Mouse (Mus musculus) thymus, adult 2 months (tissue): Measurements from ENCODE around the gene St3gal4. TPM values are rescaled to one million over a fixed set of nuclear protein-coding genes. Genes with fewer than 3 reads are reported as not detected.

Experiments used
- DNase-seq: peaks from one replicate; pipeline ENCODE4 v3.0.0; 2021
- H3K27ac ChIP-seq: fragments of 200-500 bp; 2 replicates; pipeline ENCODE4 v1.5.1; 2012; ENCODE audit warnings: low read length, control low read depth; ENCODE audit not compliant: control insufficient read depth, insufficient read depth
- H3K27me3 ChIP-seq: fragments of 200-500 bp; 2 replicates; pipeline ENCODE4 v1.6.1; 2012; ENCODE audit warnings: mild to moderate bottlenecking, low read length, moderate library complexity, mixed read lengths; ENCODE audit not compliant: control insufficient read depth, insufficient read depth
- H3K36me3 ChIP-seq: fragments of 200-500 bp; 2 replicates; pipeline ENCODE4 v1.6.1; 2012; ENCODE audit warnings: mild to moderate bottlenecking, low read length, moderate library complexity; ENCODE audit not compliant: control insufficient read depth, insufficient read depth
- H3K4me1 ChIP-seq: fragments of 200-500 bp; replicated peaks from 2 replicates; pipeline ENCODE4 v1.6.1; 2012; ENCODE audit warnings: low read length; ENCODE audit not compliant: control insufficient read depth, insufficient read depth
- H3K4me3 ChIP-seq: fragments of 200-500 bp; 2 replicates; pipeline ENCODE4 v1.5.1; 2012; ENCODE audit warnings: mild to moderate bottlenecking, low read length, control low read depth, moderate library complexity; ENCODE audit not compliant: control insufficient read depth, insufficient read depth
- CTCF ChIP-seq: fragments of 200-500 bp; IDR thresholded peaks from 2 replicates; pipeline ENCODE4 v1.5.1; 2012; ENCODE audit warnings: mild to moderate bottlenecking, control low read depth, low read length, moderate library complexity, borderline replicate concordance; ENCODE audit not compliant: control insufficient read depth, poor library complexity, insufficient read depth; ENCODE audit errors: extremely low read depth
- POLR2A ChIP-seq: fragments of 200-500 bp; IDR thresholded peaks from 2 replicates; pipeline ENCODE4 v1.6.1; 2012; ENCODE audit warnings: mild to moderate bottlenecking, low read length, control low read depth, moderate library complexity; ENCODE audit not compliant: control insufficient read depth, poor library complexity, insufficient read depth; ENCODE audit errors: extremely low read depth
- WGBS: fragments of 180-500 bp; shearing (Covaris S2); methylation state at CpG from one replicate; pipeline ENCODE4 v1.1.7; 2018; 5-methylcytosine and 5-hydroxymethylcytosine counted together
- polyA plus RNA-seq: library from polyadenylated mRNA; depleted of rRNA; stranded (reverse); fragments of >200 nt; gene quantifications from 2 replicates; pipeline ENCODE4 v1.2.3, GENCODE M21; 2012

St3gal4 gene
- polyA plus RNA-seq, 1 experiment: 8.9 TPM

GRCm38 (mm10) chr9:35024591-35025496, 94.2 kb downstream of the St3gal4 start:
- no peaks in the 10 kb centered on the region for H3K4me1 ChIP-seq
- no peak overlapping the region for H3K4me3 ChIP-seq
- TF ChIP-seq CTCF (no peak), POLR2A (no peak)
- H3K27ac ChIP-seq: no peak overlapping the region
- DNase-seq: no peak
- H3K36me3 ChIP-seq: no peaks in the 10 kb centered on the region
- 39% methylated on average over 25 of the region's 25 CpGs for WGBS
- no peaks in the 10 kb centered on the region; the same call in 1 of the 2 replicates for H3K27me3 ChIP-seq

GRCm38 (mm10) chr9:35021744-35022143, 97.3 kb downstream of the St3gal4 start:
- Histone ChIP-seq H3K27ac (no peak overlapping the region), H3K4me1 (no peaks in the 10 kb centered on the region), H3K36me3 (no peaks in the 10 kb centered on the region), H3K4me3 (no peak overlapping the region), H3K27me3 (peaks cover 2% of the 10 kb centered on the region; the same call in 1 of the 2 replicates)
- no peak for DNase-seq
- TF ChIP-seq POLR2A: no peak
- no peak for TF ChIP-seq CTCF
- 63% methylated on average over 1 of the region's 1 CpGs for WGBS

- no peaks in the 10 kb centered on the region for H3K4me1 ChIP-seq
- H3K4me3 ChIP-seq: no peak overlapping the region
- DNase-seq: no peak
- no peak overlapping the region for H3K27ac ChIP-seq
- H3K27me3 ChIP-seq: peaks cover 2% of the 10 kb centered on the region; the same call in 1 of the 2 replicates
- no peak for TF ChIP-seq CTCF
- no peak for TF ChIP-seq POLR2A
- H3K36me3 ChIP-seq: no peaks in the 10 kb centered on the region
- WGBS: 71% methylated on average over 11 of the region's 11 CpGs
Observed at GRCm38 (mm10) chr9:35020015-35020653, 98.9 kb downstream of the St3gal4 start.

GRCm38 (mm10) chr9:35019372-35019771, 99.7 kb downstream of the St3gal4 start:
- no peaks in the 10 kb centered on the region for H3K4me1 ChIP-seq
- no peak overlapping the region for H3K4me3 ChIP-seq
- 26% methylated on average over 3 of the region's 3 CpGs for WGBS
- no peaks in the 10 kb centered on the region for H3K36me3 ChIP-seq
- no peak overlapping the region for H3K27ac ChIP-seq
- TF ChIP-seq POLR2A (no peak), CTCF (no peak)
- peaks cover 2% of the 10 kb centered on the region; the same call in 1 of the 2 replicates for H3K27me3 ChIP-seq
- no peak for DNase-seq

GRCm38 (mm10) chr9:35018056-35018455, 101.0 kb downstream of the St3gal4 start:
- DNase-seq: no peak

GRCm38 (mm10) chr9:35017563-35017962, 101.5 kb downstream of the St3gal4 start:
- Histone ChIP-seq H3K27me3 (peaks cover 2% of the 10 kb centered on the region; the same call in 1 of the 2 replicates), H3K27ac (no peak overlapping the region), H3K36me3 (no peaks in the 10 kb centered on the region), H3K4me3 (no peak overlapping the region), H3K4me1 (no peaks in the 10 kb centered on the region)
- no peak for DNase-seq
- no peak for TF ChIP-seq CTCF
- no peak for TF ChIP-seq POLR2A
- WGBS: 8% methylated on average over 13 of the region's 13 CpGs

More at GRCm38 (mm10) chr9:35018056-35018455, 101.0 kb downstream of the St3gal4 start:
- TF ChIP-seq POLR2A (no peak), CTCF (no peak)
- Histone ChIP-seq H3K27me3 (peaks cover 2% of the 10 kb centered on the region; the same call in 1 of the 2 replicates), H3K36me3 (no peaks in the 10 kb centered on the region), H3K27ac (no peak overlapping the region), H3K4me3 (no peak overlapping the region), H3K4me1 (no peaks in the 10 kb centered on the region)
- 16% methylated on average over 5 of the region's 5 CpGs for WGBS
